Mouse (Mus musculus): ENCODE measurements around the gene Rpsa.

GRCm38 (mm10) chr9:120114789-120115151, 12.7 kb upstream of the Rpsa start:
- TF ChIP-seq CTCF (conservative IDR thresholded peaks at IDR 0.05; ENCODE audit: low read length) = no peak
- no peak for TF ChIP-seq POU5F1 (IDR thresholded peaks at IDR 0.05; ENCODE audit: borderline replicate concordance, low read length)
- no peak for TF ChIP-seq NANOG (IDR thresholded peaks at IDR 0.05; ENCODE audit: borderline replicate concordance, low read length)
